Mouse (Mus musculus) liver, embryonic 15.5 days (tissue): ENCODE measurements around the gene Tsen34. TPM values are rescaled to one million over a fixed set of nuclear protein-coding genes. Genes with fewer than 3 reads are reported as not detected.
"Not testable (repeated sequence)": the region's sequence is repeated elsewhere in the genome, so short reads cannot be mapped to it uniquely, and the experiment has no call there.

Source experiments
- ATAC-seq: fragments of 200-750 bp; cut with Nextera tagmentation; 2 replicates; pipeline ENCODE4 v1.8.0; 2017; ENCODE audit warnings: moderate number of reproducible peaks, mild to moderate bottlenecking, moderate library complexity; ENCODE audit not compliant: insufficient read depth
- H3K27ac ChIP-seq: fragments of 300-500 bp; sonication (generic); replicated peaks from 2 replicates; pipeline ENCODE4 v1.5.1; 2015; ENCODE audit warnings: mild to moderate bottlenecking, inconsistent platforms
- H3K27me3 ChIP-seq: fragments of 300-500 bp; sonication (generic); 2 replicates; pipeline ENCODE4 v1.6.1; 2015; ENCODE audit warnings: mild to moderate bottlenecking, inconsistent platforms
- H3K36me3 ChIP-seq: fragments of 300-500 bp; sonication (generic); replicated peaks from 2 replicates; pipeline ENCODE4 v1.6.1; 2015; ENCODE audit warnings: moderate library complexity, mild to moderate bottlenecking, inconsistent platforms
- H3K4me1 ChIP-seq: fragments of 300-500 bp; sonication (generic); replicated peaks from 2 replicates; pipeline ENCODE4 v1.6.1; 2015; ENCODE audit warnings: inconsistent platforms
- H3K4me2 ChIP-seq: fragments of 300-500 bp; sonication (generic); 2 replicates; pipeline ENCODE4 v1.6.1; 2015; ENCODE audit warnings: moderate library complexity, mild to moderate bottlenecking, inconsistent platforms
- H3K4me3 ChIP-seq: fragments of 300-500 bp; sonication (generic); replicated peaks from 2 replicates; pipeline ENCODE4 v1.5.1; 2015; ENCODE audit warnings: mild to moderate bottlenecking, inconsistent platforms
- H3K9ac ChIP-seq: fragments of 300-500 bp; sonication (generic); 2 replicates; pipeline ENCODE4 v1.6.1; 2015; ENCODE audit warnings: moderate library complexity, mild to moderate bottlenecking, inconsistent platforms
- H3K9me3 ChIP-seq: fragments of 300-500 bp; sonication (generic); replicated peaks from 2 replicates; pipeline ENCODE4 v1.6.1; 2016; ENCODE audit warnings: inconsistent platforms
- WGBS: fragments of 180-500 bp; shearing (Covaris S2); methylation state at CpG from one replicate; pipeline ENCODE4 v1.1.7; 2015; ENCODE audit warnings: mixed read lengths; ENCODE audit not compliant: insufficient replicate concordance; 5-methylcytosine and 5-hydroxymethylcytosine counted together
- polyA plus RNA-seq: library from polyadenylated mRNA; unstranded; fragments of >200 nt; fragmentation: Nextera tagmentation; extraction: Ambion mirVana; gene quantifications from 2 replicates; pipeline ENCODE4 v1.2.1, GENCODE M21; 2015

The Tsen34 gene
- polyA plus RNA-seq, 1 experiment from 2014 or later = 43.9 TPM

GRCm38 (mm10) chr7:3691919-3692318 lies 744 bp upstream of the Tsen34 start:
- Histone ChIP-seq H3K4me3 (peak overlapping the region; percentile 72), H3K27ac (peak overlapping the region; percentile 88; the same call in 1 of the 2 replicates), H3K9ac (peak overlapping the region; percentile 74), H3K4me2 (peak overlapping the region; percentile 94), H3K36me3 (peaks cover 4% of the 10 kb centered on the region), H3K4me1 (peaks cover 40% of the 10 kb centered on the region), H3K27me3 (no peaks in the 10 kb centered on the region), H3K9me3 (no peaks in the 10 kb centered on the region)
- WGBS = 9% methylated on average over 3 of the region's 3 CpGs
- ATAC-seq = no peak

- Histone ChIP-seq H3K9me3 (no peaks in the 10 kb centered on the region), H3K4me1 (peaks cover 40% of the 10 kb centered on the region)
- ATAC-seq = peak; percentile 80
Observed at GRCm38 (mm10) chr7:3692987-3693808, 535 bp downstream of the Tsen34 start, which contains the start of gene Mboat7. TSS of gene Mboat7 (minus strand) at chr7:3693523.

DNA sequence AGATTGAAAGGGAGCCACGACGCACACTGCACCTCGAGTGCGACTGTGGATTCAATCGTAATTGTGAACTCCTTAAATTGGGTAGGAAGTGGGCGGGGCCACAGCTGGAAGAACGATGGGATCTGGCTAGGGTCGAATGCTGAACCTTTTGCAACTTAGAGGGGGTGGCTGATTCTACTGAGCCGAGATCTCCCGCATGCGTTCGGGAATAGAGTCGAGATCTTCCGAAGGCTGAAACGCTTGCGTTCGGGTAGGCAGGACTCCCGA lies 1.1 kb downstream of the Tsen34 start:
- no peaks in the 10 kb centered on the region for H3K27me3 ChIP-seq
- H3K4me2 ChIP-seq = peak overlapping the region; percentile 94
- under 1% methylated on average over 18 of the region's 18 CpGs for WGBS
- H3K27ac ChIP-seq = peak overlapping the region; percentile 88
- peak overlapping the region; percentile 72 for H3K4me3 ChIP-seq
- no peak for ATAC-seq
- peaks cover 40% of the 10 kb centered on the region for H3K4me1 ChIP-seq
- H3K9me3 ChIP-seq = no peaks in the 10 kb centered on the region
- H3K9ac ChIP-seq = peak overlapping the region; percentile 74
- 0 out of 2 replicates have a peak, but pooled peaks cover 7% of the 10 kb centered on the region for H3K36me3 ChIP-seq

More at GRCm38 (mm10) chr7:3692987-3693808, 535 bp downstream of the Tsen34 start, which contains the start of gene Mboat7:
- peak within 1 kb of the TSS; percentile 74 for H3K9ac ChIP-seq
- H3K36me3 ChIP-seq = peaks cover 3% of the 10 kb centered on the region; the same call in 1 of the 2 replicates
- H3K4me3 ChIP-seq = peak within 1 kb of the TSS; percentile 72
- H3K27me3 ChIP-seq = no peaks in the 10 kb centered on the region
- WGBS = under 1% methylated on average over 55 of the region's 55 CpGs
- H3K4me2 ChIP-seq = peak within 1 kb of the TSS; percentile 94
- H3K27ac ChIP-seq = peak within 1 kb of the TSS; percentile 88

GRCm38 (mm10) chr7:3694076-3694948 lies 1.6 kb downstream of the Tsen34 start:
- Histone ChIP-seq H3K9ac (peak overlapping the region; percentile 74), H3K27ac (peak overlapping the region; percentile 88), H3K4me2 (peak overlapping the region; percentile 94), H3K4me1 (peaks cover 40% of the 10 kb centered on the region), H3K36me3 (0 out of 2 replicates have a peak, but pooled peaks cover 7% of the 10 kb centered on the region), H3K27me3 (no peaks in the 10 kb centered on the region), H3K4me3 (peak overlapping the region; percentile 72), H3K9me3 (no peaks in the 10 kb centered on the region)
- peak; percentile 47 for ATAC-seq
- 1% methylated on average over 55 of the region's 55 CpGs for WGBS

DNA sequence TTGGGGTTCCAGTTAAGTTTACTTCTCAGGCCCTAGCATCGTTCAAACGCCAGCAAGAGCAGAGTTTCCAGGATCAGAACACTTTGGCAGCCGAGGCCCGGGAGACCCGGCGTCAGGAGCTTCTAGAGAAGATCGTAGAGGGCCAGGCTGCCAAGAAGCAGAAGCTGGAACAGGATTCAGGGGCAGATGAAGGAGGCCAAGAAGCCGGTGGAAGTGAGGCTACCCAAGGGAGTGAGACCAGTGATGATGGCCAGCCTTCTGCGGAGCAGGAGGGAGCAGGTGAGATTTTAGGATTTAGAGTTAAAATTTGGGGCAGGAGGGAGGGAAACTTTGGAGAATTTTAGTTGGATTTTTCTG lies 2.3 kb downstream of the Tsen34 start:
- peak overlapping the region; percentile 72 for H3K4me3 ChIP-seq
- peak overlapping the region; percentile 74 for H3K9ac ChIP-seq
- H3K27ac ChIP-seq = peak overlapping the region; percentile 88; the same call in 1 of the 2 replicates
- ATAC-seq, H3K36me3 ChIP-seq, H3K9me3 ChIP-seq, H3K27me3 ChIP-seq: not testable (repeated sequence)
- H3K4me2 ChIP-seq = peak overlapping the region; percentile 94
- WGBS = 8% methylated on average over 9 of the region's 9 CpGs
- peaks cover 40% of the 10 kb centered on the region for H3K4me1 ChIP-seq

DNA sequence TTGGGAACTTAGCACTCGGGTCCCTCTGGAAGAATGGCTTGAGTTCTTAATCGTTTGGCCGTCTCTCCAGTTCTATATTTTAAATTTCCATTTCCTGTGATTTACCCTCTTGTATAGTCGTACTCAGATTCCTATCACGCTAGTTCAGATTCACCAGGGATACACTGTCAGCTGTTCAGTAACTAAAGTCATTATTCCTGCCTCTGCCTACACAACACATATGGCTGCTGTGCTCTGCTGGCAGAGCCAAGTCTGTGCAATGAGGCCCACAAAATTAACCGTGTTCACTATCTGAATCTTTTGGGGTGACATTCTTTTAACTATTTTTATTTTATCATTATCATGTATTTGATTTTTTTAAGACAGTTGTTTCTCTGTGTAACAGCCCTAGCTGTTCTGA lies 5.8 kb downstream of the Tsen34 start:
- no peak for ATAC-seq
- Histone ChIP-seq H3K4me3 (no peak overlapping the region), H3K36me3 (peaks cover 14% of the 10 kb centered on the region; the same call in 1 of the 2 replicates), H3K27me3 (no peaks in the 10 kb centered on the region), H3K9me3 (no peaks in the 10 kb centered on the region), H3K27ac (no peak overlapping the region), H3K4me2 (no peak overlapping the region), H3K4me1 (peaks cover 29% of the 10 kb centered on the region), H3K9ac (no peak overlapping the region)
- WGBS = 73% methylated on average over 6 of the region's 6 CpGs

DNA sequence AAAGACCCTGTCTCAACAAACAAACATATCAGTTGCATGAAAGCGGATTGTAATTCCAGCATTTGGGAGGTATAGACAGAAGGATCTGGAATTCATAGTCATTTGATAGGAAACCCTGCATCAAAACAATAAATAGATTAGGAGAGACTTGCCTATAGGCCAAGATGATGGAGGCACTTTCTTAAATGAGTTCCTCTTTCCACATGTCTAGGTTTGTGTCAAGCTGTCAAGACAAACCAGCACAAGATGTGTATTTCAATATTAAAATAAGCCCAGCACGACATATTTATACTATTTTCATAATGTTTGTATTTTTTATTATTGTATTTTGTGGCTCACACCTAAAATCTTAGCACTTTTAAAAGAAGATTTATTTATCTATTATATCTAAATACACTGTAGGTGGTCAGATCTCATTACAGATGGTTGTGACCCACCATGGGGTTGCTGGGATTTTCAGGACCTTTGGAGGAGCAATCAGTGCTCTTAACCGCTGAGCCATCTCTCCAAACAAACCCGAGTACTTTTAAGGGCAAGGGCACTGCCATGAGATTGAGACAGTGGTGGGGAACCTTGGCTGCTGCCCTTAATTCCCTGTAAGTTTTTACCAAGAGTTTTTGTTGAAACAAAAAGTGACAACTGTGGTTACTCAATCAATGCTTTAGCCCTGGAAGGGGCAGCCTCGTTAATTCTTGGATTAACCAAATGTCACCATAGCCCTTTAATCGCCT lies 10.7 kb downstream of the Tsen34 start:
- H3K27me3 ChIP-seq = no peaks in the 10 kb centered on the region
- H3K9ac ChIP-seq = peak overlapping the region; percentile 43; the same call in 1 of the 2 replicates
- H3K27ac ChIP-seq = peak overlapping the region; percentile 93
- peaks cover 31% of the 10 kb centered on the region for H3K4me1 ChIP-seq
- WGBS = 18% methylated on average over 6 of the region's 6 CpGs
- peak overlapping the region; percentile 75 for H3K4me3 ChIP-seq
- ATAC-seq = peak; percentile 43
- no peaks in the 10 kb centered on the region for H3K9me3 ChIP-seq
- peaks cover 44% of the 10 kb centered on the region for H3K36me3 ChIP-seq
- H3K4me2 ChIP-seq = peak overlapping the region; percentile 83

DNA sequence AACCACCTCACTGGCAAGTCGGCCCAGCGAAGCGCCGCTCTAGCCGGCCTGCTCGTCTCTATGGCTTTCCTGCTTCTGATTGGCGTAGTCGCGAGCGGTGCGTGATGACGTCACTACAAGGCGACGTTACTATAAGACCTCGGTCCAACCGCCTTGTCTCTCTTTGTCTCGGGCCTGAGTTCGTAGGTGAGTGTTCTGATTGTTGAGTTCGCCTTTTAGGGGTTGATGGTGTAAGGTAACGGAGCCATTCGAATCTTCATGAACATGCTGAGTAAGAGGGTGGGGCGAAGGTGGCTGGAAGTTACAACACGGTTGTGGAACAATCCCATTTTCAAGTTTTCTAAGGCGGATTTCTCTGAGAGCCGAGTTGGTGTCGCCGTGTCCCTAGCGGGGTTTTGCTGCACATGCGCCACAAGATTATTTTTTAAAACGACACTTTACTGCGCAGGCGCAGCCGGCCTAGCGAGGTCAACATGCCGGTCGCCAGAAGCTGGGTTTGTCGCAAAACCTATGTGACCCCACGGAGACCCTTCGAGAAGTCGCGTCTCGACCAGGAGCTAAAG lies 11.3 kb downstream of the Tsen34 start, which contains the start of gene Rps9:
TSS of gene Rps9 (plus strand) at position 115 of the 563 bp plus-strand sequence.
- WGBS = 1% methylated on average over 42 of the region's 42 CpGs
- Histone ChIP-seq H3K4me1 (peaks cover 31% of the 10 kb centered on the region), H3K9ac (peak within 1 kb of the TSS; percentile 66), H3K27ac (peak within 1 kb of the TSS; percentile 93), H3K27me3 (no peaks in the 10 kb centered on the region), H3K9me3 (no peaks in the 10 kb centered on the region), H3K36me3 (peaks cover 42% of the 10 kb centered on the region), H3K4me2 (peak within 1 kb of the TSS; percentile 83), H3K4me3 (peak within 1 kb of the TSS; percentile 75)
- peak; percentile 89 for ATAC-seq

- peaks cover 42% of the 10 kb centered on the region for H3K36me3 ChIP-seq
- H3K27me3 ChIP-seq = no peaks in the 10 kb centered on the region
- WGBS = under 1% methylated on average over 20 of the region's 20 CpGs
- H3K4me2 ChIP-seq = peak overlapping the region; percentile 83
- ATAC-seq = peak; percentile 26
- peak overlapping the region; percentile 75 for H3K4me3 ChIP-seq
- H3K9me3 ChIP-seq = no peaks in the 10 kb centered on the region
- H3K9ac ChIP-seq = peak overlapping the region; percentile 66
- peaks cover 31% of the 10 kb centered on the region for H3K4me1 ChIP-seq
- peak overlapping the region; percentile 93 for H3K27ac ChIP-seq
Observed at GRCm38 (mm10) chr7:3704475-3704874, 11.8 kb downstream of the Tsen34 start.

GRCm38 (mm10) chr7:3705461-3705860 lies 12.8 kb downstream of the Tsen34 start:
- peak overlapping the region; percentile 75 for H3K4me3 ChIP-seq
- peak overlapping the region; percentile 66 for H3K9ac ChIP-seq
- not testable (repeated sequence) for H3K27me3 ChIP-seq, H3K9me3 ChIP-seq, ATAC-seq
- peak overlapping the region; percentile 83 for H3K4me2 ChIP-seq
- H3K4me1 ChIP-seq = peaks cover 31% of the 10 kb centered on the region
- H3K36me3 ChIP-seq = peaks cover 36% of the 10 kb centered on the region
- peak overlapping the region; percentile 93 for H3K27ac ChIP-seq
- WGBS = 2% methylated on average over 7 of the region's 7 CpGs
